Mouse (Mus musculus): ENCODE results near the gene Foxo3. TPM values are rescaled to one million over a fixed set of nuclear protein-coding genes. Genes with fewer than 3 reads are reported as not detected.

Foxo3 gene
- polyA plus RNA-seq, 1 experiment from 2014 or later = 30.8 TPM

DNA sequence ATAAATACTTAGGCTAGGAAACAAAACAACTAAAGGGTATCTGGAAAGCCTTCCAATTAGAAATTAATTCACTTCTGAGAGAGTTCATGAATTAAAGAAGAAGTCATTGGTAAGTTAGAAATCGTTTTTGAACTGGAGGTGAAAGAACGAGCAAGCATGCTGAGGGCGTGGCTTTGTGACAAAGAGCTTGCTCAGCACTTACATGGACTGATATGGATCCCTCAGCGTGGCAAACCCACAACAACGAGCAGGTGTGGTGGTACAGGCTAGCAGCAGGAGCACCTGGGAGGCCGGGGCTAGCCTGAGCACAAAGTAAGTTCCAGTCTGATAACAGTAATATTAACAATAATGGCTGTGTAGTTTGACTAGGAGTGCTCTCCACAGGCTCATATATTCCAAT is 41.2 kb downstream of the Foxo3 start:
- Histone ChIP-seq H3K36me3 (ENCODE audit: inconsistent target) (no peaks in the 10 kb centered on the region), H3K27ac (no peak overlapping the region), H3K4me3 (ENCODE audit: inconsistent target) (no peak overlapping the region), H3K79me2 (ENCODE audit: inconsistent target) (peaks cover 100% of the 10 kb centered on the region)
- WGBS (ENCODE audit: missing documents) = 81% methylated on average over 6 of the region's 6 CpGs

- 90% methylated on average over 10 of the region's 11 CpGs for WGBS (ENCODE audit: missing documents)
- Histone ChIP-seq H3K27ac (no peak overlapping the region), H3K36me3 (ENCODE audit: inconsistent target) (no peaks in the 10 kb centered on the region), H3K4me3 (ENCODE audit: inconsistent target) (no peak overlapping the region), H3K79me2 (ENCODE audit: inconsistent target) (peaks cover 100% of the 10 kb centered on the region)
These were observed 43.6 kb downstream of the Foxo3 start for GRCm38 (mm10) chr10:42232977-42233376.

DNA sequence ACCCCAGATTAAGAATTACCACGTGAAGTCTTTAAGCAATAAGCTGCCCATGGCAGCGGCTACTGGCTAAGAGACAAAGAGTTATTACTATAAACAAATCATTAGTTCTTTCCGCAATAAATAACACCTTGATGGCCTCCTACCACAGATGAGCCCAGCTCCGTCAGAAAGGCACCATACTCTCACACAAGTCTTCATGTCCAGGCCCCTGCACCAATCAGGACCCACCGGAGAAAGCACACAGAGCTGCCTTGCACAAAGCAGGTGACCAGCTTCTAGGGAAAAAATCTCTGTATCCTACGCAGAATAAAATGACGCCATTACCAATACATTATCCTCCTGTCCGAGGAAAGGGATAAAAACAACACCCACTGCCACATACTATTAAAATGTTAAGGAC is 44.7 kb downstream of the Foxo3 start:
- peaks cover 100% of the 10 kb centered on the region for H3K79me2 ChIP-seq (ENCODE audit: inconsistent target)
- H3K27ac ChIP-seq = no peak overlapping the region
- WGBS (ENCODE audit: missing documents) = 96% methylated on average over 8 of the region's 8 CpGs
- H3K4me3 ChIP-seq (ENCODE audit: inconsistent target) = no peak overlapping the region
- H3K36me3 ChIP-seq (ENCODE audit: inconsistent target) = no peaks in the 10 kb centered on the region

DNA sequence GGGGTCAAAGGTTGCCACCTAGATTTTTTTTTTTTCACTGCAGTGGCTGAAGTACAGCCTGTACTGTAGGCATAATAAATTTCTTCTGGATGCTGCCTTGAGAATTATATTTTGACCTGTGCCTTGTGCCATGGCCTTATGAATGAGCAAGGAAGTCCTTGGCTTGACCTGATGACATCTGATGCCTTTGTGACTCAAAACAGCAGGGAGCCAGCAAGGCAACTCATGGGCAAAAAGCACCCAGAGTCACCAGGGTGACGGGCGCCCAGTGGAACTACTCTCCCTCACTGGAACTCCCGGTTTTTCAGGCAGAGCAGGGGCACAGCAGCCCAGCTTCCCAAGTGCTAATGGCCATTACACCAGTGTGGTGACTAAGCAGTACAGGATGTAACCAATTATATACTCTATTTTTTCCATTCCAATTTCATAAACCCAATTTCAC is 45.4 kb downstream of the Foxo3 start:
- Histone ChIP-seq H3K36me3 (ENCODE audit: inconsistent target) (no peaks in the 10 kb centered on the region), H3K4me3 (ENCODE audit: inconsistent target) (no peak overlapping the region), H3K79me2 (ENCODE audit: inconsistent target) (peaks cover 100% of the 10 kb centered on the region), H3K27ac (no peak overlapping the region)
- 95% methylated on average over 3 of the region's 3 CpGs for WGBS (ENCODE audit: missing documents)

DNA sequence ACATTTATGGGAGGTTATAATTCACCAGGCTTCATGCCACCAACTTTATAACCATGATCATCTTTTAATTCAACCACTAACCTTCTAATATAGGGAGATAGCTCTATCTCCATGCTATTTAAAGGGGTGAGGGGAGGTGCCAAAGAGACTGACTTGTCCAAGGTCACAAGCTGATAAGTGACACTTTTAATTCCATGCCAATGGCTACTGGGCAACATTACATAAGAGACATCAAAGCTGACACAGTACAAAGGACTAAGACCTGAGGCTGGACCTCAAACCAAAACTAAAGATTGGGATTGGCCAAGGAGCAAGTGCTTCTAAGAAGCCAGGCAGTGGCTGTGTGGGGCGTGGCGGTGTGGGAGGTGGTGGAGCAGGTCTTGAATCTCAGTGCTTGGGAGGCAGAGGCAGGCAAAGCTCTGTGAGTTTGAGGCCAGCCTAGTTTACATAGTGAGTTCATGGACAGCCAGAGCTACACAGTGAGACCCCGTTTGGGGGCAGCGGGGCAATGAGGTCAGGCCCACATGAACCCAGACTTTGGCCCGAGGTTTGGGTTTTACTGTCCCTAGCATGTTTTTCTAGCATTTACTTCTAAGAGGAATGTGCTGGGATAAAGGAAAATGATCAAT is 46.0 kb downstream of the Foxo3 start:
- H3K36me3 ChIP-seq (ENCODE audit: inconsistent target) = no peaks in the 10 kb centered on the region
- H3K27ac ChIP-seq = no peak overlapping the region
- H3K79me2 ChIP-seq (ENCODE audit: inconsistent target) = peaks cover 100% of the 10 kb centered on the region
- WGBS (ENCODE audit: missing documents) = 88% methylated on average over 5 of the region's 5 CpGs
- H3K4me3 ChIP-seq (ENCODE audit: inconsistent target) = no peak overlapping the region

DNA sequence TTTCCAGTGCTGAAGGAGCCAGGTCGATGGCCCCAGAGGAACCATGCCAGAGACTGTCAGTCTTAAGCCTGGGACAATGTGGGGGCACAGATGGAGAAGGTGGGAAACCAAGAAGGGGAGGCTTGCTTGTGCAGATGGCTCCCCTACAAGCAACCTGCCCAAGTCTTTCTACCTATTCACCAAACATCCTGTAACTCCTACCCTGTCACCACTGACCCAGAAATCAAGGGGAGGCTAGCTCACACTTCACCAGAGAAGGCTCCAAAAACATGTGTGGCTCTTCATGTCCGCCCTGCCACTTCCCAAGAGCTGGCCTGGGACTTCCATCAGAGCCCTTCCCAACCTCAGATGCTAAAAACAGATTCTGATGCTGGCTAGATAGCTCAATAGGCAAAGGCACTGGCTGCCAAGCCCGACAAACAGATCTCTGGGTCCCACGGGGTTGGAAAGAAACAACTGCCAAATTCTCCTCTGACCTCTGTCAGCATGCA is 48.8 kb downstream of the Foxo3 start:
- Histone ChIP-seq H3K36me3 (ENCODE audit: inconsistent target) (no peaks in the 10 kb centered on the region), H3K79me2 (ENCODE audit: inconsistent target) (peaks cover 100% of the 10 kb centered on the region), H3K4me3 (ENCODE audit: inconsistent target) (no peak overlapping the region), H3K27ac (no peak overlapping the region)
- 84% methylated on average over 4 of the region's 4 CpGs for WGBS (ENCODE audit: missing documents)

- Histone ChIP-seq H3K79me2 (ENCODE audit: inconsistent target) (peaks cover 100% of the 10 kb centered on the region), H3K36me3 (ENCODE audit: inconsistent target) (no peaks in the 10 kb centered on the region), H3K27ac (no peak overlapping the region), H3K4me3 (ENCODE audit: inconsistent target) (no peak overlapping the region)
- WGBS (ENCODE audit: missing documents) = 89% methylated on average over 14 of the region's 15 CpGs
These were observed 50.4 kb downstream of the Foxo3 start for GRCm38 (mm10) chr10:42226176-42226575.

DNA sequence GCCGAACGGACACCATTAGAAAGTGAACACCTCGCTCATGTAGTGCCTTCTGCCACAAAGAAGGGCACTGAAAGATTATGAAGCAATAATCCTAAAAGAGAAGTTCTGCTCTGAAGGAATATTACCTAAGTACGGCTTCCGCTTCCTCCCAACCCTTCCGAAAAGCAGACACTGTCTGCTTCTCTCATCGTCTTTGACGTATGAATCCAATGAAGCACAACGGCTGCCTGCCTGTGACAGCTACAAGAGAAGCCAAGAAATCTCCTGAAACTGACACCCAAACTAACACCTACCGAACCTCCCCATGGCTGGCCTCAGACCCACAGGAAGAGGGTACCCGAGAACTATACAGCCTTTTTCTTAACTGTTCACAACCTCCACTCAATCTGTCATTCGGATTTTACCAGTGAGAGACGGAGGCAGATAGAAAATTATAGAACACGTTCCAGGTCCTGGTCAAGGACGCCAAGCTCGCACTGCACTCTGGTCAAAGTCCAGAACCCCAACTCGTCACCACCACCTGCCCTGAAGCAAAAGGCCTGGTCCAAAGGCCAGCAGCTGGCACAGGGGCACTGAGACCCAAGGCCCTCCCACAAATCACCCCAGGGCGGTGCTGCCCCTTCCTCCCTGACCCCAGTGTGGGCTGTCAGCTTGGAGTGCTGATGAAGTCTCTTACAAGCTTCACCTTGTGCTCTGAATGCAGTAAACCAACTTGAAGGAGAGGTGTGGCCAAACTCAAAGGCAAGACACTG is 51.2 kb downstream of the Foxo3 start:
- Histone ChIP-seq H3K27ac (0 out of 2 replicates have a peak overlapping the region, but pooled peaks have one; percentile 7), H3K4me3 (ENCODE audit: inconsistent target) (no peak overlapping the region), H3K36me3 (ENCODE audit: inconsistent target) (no peaks in the 10 kb centered on the region), H3K79me2 (ENCODE audit: inconsistent target) (peaks cover 100% of the 10 kb centered on the region)
- WGBS (ENCODE audit: missing documents) = 50% methylated on average over 16 of the region's 18 CpGs

GRCm38 (mm10) chr10:42221996-42222395 is 54.6 kb downstream of the Foxo3 start:
- WGBS (ENCODE audit: missing documents) = 95% methylated on average over 11 of the region's 11 CpGs
- Histone ChIP-seq H3K27ac (no peak overlapping the region), H3K36me3 (ENCODE audit: inconsistent target) (no peaks in the 10 kb centered on the region)

GRCm38 (mm10) chr10:42221136-42221891 is 55.2 kb downstream of the Foxo3 start:
- Histone ChIP-seq H3K36me3 (ENCODE audit: inconsistent target) (no peaks in the 10 kb centered on the region), H3K27ac (no peak overlapping the region), H3K79me2 (ENCODE audit: inconsistent target) (peaks cover 100% of the 10 kb centered on the region), H3K4me3 (ENCODE audit: inconsistent target) (no peak overlapping the region)
- WGBS (ENCODE audit: missing documents) = 91% methylated on average over 17 of the region's 19 CpGs

More at GRCm38 (mm10) chr10:42221996-42222395, 54.6 kb downstream of the Foxo3 start:
- peaks cover 100% of the 10 kb centered on the region for H3K79me2 ChIP-seq (ENCODE audit: inconsistent target)
- no peak overlapping the region for H3K4me3 ChIP-seq (ENCODE audit: inconsistent target)

DNA sequence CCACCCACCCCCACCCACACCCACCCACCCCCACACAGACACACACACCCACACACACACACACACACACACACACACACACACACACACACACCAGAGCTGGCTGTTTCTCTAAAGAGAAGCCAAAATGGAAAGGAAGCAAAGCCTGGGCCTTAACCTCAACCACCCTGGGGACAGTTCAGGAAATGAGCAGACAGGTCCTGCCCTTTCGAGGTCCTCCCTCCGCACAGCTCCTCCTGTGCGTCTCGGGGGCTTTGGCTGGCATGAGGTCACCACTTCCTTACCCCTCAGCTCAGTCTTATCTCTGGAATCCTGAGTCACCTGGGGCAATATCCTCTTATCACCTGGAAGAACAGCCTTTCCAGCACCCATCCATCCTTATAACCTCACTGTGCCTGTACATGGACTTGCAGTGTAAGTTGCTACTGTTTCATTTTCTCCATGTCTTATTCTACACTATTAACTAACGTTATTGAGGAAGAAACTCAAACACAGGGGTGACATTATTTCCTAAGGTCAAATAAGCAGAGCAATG is 56.1 kb downstream of the Foxo3 start:
- no peaks in the 10 kb centered on the region for H3K36me3 ChIP-seq (ENCODE audit: inconsistent target)
- no peak overlapping the region for H3K27ac ChIP-seq
- H3K4me3 ChIP-seq (ENCODE audit: inconsistent target) = no peak overlapping the region
- peaks cover 100% of the 10 kb centered on the region for H3K79me2 ChIP-seq (ENCODE audit: inconsistent target)
- 21% methylated on average over 5 of the region's 5 CpGs for WGBS (ENCODE audit: missing documents)

GRCm38 (mm10) chr10:42211407-42211806 is 65.1 kb downstream of the Foxo3 start:
- Histone ChIP-seq H3K4me3 (ENCODE audit: inconsistent target) (no peak overlapping the region), H3K27ac (no peak overlapping the region), H3K36me3 (ENCODE audit: inconsistent target) (no peaks in the 10 kb centered on the region), H3K79me2 (ENCODE audit: inconsistent target) (peaks cover 100% of the 10 kb centered on the region)
- WGBS (ENCODE audit: missing documents) = 98% methylated on average over 6 of the region's 7 CpGs

GRCm38 (mm10) chr10:42210641-42211040 is 65.9 kb downstream of the Foxo3 start:
- Histone ChIP-seq H3K4me3 (ENCODE audit: inconsistent target) (no peak overlapping the region), H3K36me3 (ENCODE audit: inconsistent target) (no peaks in the 10 kb centered on the region), H3K79me2 (ENCODE audit: inconsistent target) (peaks cover 100% of the 10 kb centered on the region), H3K27ac (no peak overlapping the region)
- WGBS (ENCODE audit: missing documents) = 90% methylated on average over 2 of the region's 2 CpGs

DNA sequence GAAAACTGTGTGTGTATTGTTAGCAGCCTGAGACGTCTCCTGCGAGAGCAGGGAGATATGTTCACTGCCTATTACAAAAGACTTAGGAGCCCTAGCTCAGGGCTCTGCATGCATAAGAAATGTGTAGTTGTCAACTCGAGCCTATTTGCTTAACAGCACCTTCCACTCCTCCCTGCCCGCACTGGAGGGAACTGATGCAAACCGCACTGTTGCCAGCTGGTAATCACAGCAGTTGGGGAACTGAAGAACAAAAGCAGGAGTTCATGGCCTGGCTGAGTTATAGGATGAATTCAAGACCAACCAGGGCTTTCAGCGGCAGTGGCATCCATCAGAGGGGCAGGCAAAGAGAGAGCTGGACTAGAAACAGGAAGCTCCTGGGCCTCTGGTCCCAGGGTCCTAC is 66.7 kb downstream of the Foxo3 start:
- Histone ChIP-seq H3K4me3 (ENCODE audit: inconsistent target) (no peak overlapping the region), H3K79me2 (ENCODE audit: inconsistent target) (peaks cover 100% of the 10 kb centered on the region), H3K36me3 (ENCODE audit: inconsistent target) (no peaks in the 10 kb centered on the region), H3K27ac (no peak overlapping the region)
- WGBS (ENCODE audit: missing documents) = 96% methylated on average over 6 of the region's 6 CpGs

Data from macrophage (primary cell).